Mouse (Mus musculus): ENCODE data around the gene Ankrd63. TPM values are rescaled to one million over a fixed set of nuclear protein-coding genes. Genes with fewer than 3 reads are reported as not detected.

Gene Ankrd63
- not detected for total RNA-seq (2022)

DNA sequence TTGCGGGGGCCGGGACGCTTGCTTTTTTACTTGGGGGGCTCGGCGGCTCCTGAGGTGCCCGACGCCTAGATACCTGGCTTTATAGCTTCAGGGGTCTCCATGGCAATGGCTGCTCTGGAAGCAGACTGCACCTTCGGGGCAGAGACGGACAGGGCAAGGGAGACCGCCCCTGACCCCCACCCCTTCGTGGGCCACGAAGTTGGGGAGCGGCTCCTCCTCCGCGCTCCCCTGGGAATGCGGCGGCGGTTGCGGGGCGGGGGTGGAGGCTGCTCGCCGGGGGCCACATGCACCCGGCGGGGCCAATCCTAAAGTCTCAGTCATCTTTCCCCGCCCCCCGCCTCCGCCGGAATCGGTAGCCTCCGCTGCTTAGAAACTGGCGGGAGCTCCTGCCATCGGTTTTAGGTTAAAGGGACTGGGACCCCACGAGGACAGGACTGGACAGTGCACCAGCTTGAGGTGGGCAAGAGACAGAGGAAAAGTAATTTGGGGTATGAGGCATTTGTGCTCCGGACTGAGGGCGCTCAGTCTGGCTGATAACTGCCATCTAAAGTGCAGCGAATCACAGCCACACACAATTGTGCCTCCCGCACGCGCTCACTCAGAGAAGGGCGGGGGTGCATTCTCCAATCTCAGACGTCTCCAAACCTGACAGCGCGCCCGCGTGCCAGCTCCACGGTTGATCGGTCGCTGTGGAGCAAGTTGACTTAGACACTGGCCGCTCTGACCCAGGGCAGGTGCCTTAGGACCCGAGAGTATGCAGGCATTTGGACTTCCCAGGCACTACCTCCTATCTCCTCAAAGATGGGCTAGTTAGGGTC lies at the start of gene Ankrd63:
Gene Ankrd63, minus strand, starts transcription at position 51 of the 818 bp plus-strand sequence.
- DNase-seq (ENCODE audit: low spot score in 2 of 2): no peak

DNA sequence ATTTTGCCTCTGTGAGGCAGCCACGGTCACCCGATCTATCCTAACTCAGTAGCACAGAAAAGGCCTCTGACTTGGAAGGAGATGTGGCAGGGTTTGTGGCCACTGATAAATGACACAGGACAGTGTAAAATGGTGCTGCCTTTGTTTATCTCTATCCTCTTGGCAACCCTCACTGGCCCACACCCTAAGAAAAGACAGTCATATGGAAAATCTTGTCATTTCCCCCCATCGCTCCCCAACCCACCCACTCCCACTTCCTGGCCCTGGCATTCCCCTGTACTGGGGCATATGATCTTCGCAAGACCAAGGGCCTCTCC lies 49.0 kb upstream of the Ankrd63 start:
- DNase-seq (ENCODE audit: low spot score in 2 of 2): no peak

DNA sequence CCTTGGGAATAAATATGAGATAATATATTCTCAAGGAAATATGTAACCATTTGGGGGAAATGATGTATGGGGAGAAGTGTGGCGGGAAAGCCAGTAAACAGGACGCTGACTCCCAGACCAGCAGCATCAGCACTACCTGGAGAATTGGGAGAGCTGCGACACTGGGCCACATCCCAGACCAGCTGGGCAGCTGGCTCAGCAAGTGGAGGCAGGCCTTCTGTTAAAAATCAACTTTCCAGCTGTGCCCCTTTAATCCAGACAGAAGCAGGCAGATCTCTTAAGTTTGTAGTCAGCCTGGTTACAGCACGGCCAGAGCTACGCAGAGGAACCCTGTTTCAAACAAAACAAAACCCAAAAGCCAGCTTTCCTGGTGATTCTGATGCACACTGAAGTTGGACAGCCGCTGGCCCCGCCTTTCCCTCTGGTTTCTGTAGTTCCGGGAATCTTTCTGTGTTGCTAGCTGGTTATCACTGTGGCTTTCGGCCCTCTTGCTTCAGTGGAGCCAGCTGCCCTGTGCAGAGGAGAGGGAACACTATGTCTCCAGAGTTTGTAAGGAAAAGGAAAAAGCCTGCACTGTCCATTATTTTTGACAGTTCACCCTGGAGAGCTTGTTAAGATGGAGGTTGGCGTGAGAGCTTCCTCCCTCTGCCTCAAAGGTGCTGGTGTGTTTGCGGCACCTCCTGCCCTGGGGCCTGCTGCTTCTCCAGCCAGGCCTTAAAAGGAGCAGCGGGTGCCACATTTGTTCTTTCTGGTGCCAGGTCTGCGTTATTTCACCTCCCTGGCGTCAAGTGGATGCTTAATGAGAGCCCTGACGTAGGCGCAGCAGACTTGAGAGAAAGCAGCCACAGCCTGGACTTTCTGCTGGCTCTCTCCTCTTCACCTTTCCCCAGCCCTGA lies 48.4 kb upstream of the Ankrd63 start:
- no peak for DNase-seq (ENCODE audit: low spot score in 2 of 2)

DNA sequence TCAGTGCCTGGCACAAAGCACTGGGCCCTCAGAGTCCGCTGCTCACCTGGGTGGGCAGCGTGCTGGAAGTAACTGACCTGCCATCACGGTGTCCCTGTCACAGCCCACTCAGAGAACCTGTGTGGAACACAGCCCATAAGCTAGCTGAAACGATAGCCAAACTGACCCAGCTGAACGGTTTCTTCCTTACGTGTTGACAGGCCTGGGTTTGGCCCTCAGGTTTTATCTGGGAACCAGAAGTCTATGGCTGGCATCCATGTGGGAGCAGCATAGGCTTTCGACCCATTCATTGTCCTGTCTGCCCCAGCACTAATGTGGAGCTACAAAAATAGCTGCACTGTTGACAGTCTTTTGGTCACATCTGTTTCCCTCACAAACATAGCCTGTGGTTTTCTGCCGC lies 46.7 kb upstream of the Ankrd63 start:
- DNase-seq (ENCODE audit: low spot score in 2 of 2): no peak

DNA sequence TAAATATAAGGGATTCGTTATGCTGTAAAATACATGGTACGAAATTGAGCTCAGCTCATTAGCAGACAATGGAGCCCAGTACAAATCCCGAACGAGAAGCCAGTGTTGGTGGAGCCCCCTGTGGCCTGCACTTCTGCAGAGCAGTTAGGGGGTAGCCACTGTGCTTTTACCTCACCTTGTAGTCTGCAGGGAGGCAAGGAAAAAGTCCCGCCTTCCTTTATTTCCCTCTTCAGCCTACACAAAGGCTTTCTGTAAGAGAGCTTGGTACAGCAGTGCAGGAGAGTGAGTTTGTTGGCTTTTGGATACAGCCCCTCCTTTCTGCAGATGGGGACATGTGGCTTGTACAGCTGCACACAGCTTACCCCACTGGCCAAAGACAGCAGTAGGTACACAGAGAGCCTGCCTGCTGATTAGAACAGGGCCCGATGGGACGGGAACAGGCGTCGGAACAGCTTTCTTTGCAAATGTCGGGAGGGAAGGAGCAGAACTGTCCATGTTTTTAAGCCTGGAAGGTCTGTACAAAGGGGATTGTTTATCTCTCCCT lies 45.6 kb upstream of the Ankrd63 start:
- DNase-seq (ENCODE audit: low spot score in 2 of 2): no peak

DNA sequence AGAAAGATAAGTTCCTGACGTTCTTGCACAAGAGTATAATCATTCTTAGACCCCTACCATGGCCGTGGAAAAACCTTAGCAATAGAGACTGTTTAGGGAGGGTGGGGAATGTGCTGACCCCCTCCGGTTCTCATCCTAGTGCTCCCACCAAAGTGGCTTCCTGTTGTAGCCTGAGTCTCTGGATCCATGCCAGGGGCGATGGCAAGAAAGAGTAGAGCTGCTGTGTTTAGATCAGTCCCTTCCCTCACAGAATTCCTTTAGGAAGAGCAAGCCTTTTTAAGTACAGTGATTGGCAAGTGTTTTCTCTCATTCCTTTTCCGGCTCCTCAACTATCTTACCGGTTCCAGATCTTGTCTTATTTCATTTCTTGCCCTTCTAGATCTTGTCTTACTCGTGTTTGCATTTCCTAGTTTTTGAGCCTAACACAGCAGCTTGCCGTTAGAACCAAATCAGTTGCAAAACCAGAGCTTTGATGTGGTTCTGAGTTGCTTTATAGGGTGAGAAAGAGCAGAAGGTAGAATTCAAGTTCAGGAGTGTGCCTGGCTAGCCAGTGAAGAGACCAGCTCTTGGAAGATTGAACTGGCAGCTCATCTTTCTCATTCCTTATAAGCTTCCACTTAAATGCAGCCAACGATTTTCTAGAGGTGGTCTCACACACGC lies 43.7 kb upstream of the Ankrd63 start:
- DNase-seq (ENCODE audit: low spot score in 2 of 2): no peak

DNA sequence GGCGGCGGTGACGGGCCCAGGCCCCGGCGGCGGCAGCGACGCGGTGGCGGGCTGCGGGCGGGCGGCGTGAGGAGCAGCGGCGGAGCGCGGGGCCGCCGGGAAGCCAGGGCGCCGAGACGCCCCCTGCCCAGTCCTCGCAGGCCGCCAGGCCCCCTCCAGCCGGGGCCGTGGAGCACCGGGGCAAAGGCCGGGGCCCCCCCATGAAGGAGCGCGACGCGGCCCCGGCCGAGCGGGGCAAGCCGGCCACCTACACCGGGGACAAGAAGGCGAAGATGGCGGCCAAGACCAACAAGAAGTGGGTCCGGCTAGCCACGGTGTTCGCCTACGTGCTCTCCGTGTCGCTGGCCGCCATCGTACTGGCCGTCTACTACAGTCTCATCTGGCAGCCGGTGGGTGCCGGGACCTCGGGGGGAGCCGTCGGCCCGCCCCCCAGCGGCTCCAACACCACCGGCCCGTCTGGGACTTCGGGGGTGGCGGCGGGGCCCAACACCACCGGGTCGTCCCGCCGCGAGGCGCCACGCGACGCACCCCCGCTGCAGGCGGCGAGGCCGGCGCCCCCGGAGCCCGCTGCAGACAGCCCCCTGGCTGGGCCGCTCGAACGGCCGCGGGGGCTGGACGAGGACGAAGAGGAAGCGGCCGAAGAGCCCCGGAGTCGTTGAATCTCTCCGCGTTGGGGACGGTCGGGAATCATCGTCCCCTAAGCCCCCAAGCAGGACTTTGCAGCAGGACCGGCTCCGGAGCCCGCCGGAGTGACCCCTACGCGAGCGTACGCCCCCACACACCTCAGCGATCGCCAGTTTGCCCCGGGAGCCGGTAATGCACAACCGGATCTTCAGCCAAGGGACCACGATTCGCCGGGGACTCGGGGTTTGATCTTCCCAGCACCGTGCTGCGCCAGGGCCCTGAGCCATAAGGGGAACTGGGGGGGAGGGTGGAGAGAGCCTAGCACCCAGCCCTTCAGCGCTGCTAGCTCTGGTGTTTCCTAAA lies 42.4 kb upstream of the Ankrd63 start:
- DNase-seq (ENCODE audit: low spot score in 2 of 2): no peak

DNA sequence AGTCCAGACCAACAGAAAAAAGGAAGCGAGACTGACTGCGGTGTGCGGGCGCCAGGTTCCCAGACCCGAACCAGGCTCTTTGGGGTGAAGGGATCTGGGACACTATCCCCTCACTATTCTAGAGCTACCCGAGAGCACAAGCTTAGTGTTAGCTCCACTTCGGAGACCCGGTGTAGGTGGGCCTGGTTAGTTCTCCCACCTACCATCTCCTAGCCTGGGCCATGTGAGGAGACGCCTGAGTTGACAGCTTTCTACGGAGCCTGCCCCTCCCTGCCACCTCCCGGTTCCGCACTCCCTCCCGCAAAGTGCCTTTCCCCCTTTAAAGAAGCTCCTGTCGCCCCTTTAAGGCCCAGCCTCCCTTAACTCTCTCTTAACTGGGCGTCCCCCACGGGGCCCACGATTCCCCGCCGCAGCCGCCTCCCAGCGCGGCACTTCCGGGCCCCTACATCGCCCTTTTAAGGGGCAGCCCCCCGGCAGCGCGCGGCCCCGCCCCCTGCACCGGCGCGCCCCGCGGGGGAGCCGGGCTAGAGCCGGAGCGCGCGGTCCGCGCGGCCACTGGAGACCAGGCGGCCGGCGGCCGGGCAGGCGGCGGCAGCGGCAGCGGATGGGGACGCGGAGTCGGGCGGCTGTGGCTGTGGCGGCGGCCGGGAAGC lies 41.6 kb upstream of the Ankrd63 start, which contains the start of gene Inafm2:
Gene Inafm2, plus strand, starts transcription at position 527 of the 653 bp plus-strand sequence.
- peak; percentile 78 to 88 for DNase-seq (ENCODE audit: low spot score in 2 of 2)

DNA sequence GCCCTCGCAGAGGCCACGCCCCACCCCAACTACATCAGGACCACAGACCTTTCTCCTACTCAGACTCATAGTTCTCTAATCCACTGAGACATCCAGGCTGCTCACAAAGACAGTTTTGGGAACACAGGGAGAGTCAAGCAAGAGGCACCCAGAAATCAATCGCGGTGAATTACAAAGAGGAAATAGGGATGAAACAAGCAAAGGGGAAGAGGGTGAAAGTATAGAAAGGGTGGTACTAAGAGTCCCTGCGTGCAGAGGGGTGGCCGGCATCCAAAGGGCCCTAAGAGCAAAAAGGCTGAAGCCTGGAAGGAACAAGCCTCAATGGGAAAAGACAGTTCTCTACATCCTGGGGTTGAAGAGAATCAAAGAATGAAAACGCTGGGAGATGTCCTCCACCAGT lies 40.9 kb upstream of the Ankrd63 start:
- DNase-seq (ENCODE audit: low spot score in 2 of 2): no peak

DNA sequence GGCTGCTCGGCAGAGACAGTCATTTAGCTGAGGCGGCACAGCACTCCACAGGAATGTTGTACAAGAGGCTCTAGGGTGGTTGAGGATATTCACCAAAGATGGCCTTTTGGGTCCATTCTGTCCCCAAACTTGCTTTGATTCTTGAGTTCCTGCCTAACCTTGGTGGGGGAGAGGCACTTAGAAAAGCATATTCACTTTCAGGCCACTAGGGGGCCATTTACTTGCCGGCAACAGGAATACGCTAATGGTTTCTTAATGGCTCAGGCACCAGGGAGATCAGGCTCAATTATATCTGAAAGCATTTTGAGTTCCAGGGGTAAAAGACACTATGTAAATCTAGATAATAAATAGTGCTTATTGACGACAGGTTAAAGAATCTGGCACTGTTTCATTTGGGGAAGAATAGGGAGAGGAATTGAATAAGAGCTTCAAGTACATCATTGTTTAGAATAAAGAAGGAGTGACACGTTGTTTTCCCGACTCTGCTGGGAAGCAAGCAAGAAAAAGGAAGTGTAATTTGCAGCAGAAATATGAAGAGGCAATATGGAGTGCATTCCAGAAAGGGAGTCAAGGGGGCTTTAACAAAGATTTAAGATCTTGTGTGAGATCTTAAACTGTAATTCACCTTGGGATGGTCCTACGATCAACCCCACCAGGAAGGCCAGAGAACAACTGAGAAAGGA lies 39.6 kb upstream of the Ankrd63 start:
- no peak for DNase-seq (ENCODE audit: low spot score in 2 of 2)

DNA sequence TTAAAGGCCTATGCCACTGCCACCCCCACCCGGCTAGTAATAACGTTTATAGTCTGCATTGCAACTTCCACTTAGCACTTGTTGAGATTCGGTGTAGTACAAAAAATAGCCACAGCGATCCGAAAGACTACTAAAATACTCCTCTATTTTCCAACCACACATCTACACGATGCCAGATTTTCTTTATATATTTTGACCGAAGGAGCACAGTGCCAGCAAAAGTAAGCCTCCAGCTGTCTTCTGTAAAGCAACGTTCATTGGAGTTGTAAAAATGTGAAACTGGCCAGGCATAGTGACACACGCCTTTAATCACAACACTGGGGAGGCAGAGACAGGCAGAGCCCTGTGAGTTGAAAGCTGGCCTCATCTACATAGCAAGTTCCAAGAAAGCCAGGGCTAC lies 37.4 kb upstream of the Ankrd63 start:
- no peak for DNase-seq (ENCODE audit: low spot score in 2 of 2)

DNA sequence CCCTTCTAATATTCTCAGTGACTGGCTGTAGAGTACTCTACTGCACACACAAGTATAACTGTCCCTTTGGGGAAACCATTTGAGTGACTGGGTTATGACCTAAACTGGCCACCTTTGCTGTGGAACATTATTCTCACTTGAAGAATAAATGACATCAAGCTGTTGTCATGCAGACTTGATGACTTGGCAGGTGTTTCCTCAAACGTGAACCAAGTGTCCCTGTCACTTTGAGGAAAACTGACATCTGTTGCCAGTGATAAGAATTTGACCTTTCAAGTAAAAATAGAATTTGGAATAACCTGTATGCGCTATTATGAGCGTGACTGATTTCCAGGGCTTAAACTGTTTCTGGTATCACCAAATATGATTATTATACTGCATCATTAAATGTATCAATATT lies 36.6 kb upstream of the Ankrd63 start:
- DNase-seq (ENCODE audit: low spot score in 2 of 2): no peak

DNA sequence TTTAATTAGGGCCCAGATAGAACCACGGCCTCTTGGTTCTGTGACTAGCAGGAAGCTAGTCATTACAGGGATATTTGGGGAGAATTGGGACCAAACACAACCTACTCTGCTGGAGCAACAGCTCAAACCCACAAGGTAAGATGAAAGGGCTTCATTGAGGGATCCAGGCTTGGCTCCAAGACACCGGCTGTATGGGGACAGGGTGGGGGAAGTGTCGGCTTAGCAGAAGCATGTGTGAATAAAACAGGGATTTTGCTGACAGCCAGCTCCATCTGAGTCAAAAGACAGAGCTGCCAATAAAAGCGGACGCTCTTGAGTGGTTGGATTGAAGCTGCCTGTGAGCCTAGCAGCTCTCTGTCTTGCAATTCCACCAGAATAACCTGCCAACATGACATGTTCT lies 29.6 kb upstream of the Ankrd63 start:
- no peak for DNase-seq (ENCODE audit: low spot score in 2 of 2)

DNA sequence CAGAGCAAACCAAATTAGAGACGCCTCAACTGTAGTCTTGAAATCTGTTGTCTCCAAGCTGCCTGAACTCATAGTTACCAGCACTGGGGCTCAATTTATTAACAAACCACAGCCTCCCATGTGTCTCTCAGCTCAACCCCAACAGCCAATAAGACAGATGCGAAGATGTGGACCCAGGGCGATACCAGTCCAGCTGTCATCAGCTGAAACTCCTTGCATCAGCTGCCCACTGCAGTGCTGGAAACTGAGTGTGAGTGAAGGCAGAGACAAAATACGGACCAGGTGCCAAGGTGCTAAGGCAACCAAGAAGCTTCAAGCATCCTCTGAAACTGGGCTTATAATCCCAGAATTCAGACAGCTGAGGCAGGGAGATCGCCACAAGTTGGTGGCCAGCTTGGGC lies 28.2 kb upstream of the Ankrd63 start:
- no peak for DNase-seq (ENCODE audit: low spot score in 2 of 2)

DNA sequence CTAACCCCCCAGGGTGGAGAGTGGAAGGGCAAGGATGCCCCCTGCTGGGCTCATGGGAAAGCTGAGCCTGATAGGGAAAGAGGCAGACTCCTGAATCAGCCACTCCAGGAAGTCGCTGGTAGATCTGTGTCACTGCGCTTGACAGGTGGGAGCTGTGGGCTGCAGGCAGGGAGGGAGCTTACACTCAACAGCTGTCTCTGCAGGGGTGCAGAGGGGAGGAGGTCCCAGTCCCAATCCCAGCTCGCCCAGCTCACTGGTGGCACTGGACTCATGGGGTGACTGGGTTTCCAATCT lies 26.8 kb upstream of the Ankrd63 start:
- peak; percentile 37 to 59 for DNase-seq (ENCODE audit: low spot score in 2 of 2)

DNA sequence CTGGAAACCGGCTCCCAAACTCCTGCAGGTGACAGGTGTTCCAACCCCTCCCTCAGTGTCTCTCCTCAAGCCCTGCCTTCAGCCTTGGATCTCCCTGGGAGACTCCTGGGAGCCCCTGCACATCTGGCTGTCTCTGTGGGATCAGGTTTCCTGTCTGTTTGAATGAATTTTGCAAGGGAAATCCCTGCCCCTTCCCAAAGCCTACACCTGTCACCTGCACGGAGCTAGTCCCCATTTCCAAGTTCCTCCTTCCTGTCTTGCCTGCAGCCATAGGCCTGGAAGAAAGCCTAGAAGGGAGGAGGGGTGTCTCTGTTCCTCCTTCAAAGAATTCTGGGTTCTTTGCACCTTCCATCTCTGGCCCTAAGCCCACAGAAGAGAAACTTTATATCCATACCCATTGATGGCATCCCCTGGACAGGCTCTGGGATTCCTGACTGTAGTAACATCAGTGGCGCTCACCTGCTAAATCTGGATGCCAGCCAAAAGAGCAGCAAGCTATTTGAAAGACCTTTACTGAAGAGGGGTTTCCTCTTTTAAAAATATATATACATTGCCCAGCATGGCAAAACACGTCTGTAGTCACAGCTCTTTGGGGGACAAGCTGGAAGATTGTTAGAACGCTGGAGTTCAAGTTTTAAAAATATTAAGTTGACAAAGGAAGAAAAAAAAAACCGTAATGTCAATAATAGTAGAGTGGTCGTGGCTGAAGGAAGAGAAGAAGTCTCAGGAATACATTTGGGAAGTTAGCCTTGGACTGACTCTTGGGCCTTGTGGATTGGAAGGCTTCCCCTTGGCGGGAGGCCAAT lies 26.3 kb upstream of the Ankrd63 start:
- DNase-seq (ENCODE audit: low spot score in 2 of 2): no peak

DNA sequence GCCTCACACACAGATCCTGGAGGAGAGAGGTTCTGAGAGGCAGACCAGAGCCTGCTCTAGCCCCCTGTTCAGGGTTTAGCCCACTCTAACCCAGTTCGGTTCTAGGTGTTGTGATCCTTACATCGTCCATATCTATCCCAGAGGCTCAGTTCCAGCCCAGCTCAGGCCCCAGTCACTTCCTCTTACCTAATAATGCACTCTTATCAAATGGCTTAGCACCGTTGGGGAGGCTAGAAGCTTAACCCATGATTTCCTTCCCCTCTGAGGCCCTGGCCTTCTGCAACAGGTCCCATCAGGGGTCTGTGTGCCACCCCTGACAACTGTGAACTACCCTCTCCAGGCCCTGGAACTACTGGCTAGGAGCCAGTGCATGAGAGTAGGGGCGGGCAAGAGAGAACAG lies 25.4 kb upstream of the Ankrd63 start:
- DNase-seq (ENCODE audit: low spot score in 2 of 2): no peak

DNA sequence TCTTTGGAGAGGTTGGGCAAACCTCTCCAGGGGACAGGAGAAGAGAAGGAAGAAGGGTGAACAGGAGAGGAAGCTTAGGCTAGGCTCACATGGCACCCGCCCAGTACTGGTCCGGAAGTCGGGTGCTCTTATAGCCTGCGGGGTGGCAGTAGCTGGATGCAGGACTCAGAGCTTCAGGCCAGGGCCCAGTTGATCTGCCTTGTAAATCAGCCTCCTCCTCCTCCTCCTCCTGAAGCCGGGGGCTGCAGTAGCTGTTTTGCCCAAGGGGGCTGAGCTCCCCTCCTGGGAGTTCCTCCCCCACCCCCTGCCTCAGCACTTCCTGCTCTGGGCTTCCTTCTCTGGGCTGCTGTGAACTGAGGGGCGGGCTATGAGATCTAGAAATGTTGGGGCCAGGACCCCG lies 24.6 kb upstream of the Ankrd63 start, which contains the start of gene Plcb2:
Gene Plcb2, minus strand, starts transcription at position 102 of the 400 bp plus-strand sequence.
- DNase-seq (ENCODE audit: low spot score in 2 of 2): no peak

DNA sequence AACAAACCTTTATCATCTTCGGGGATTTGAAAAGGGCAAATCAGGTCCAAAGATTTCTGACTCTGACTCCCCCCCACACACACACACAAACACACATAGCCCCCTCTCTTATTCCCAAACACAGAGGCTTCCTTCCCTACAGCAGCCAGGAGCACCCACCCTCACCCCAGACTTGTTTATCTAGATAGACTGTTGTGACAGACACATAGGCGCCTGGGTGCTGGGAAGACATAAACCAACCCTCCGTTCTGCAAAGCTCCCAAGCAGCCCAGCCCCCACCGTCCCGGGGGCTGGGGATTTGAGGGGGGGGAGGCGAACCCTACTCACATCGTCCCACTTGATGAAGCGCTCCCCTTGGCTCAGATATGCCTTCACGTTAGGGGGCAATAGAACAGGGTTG lies 24.1 kb upstream of the Ankrd63 start:
- no peak for DNase-seq (ENCODE audit: low spot score in 2 of 2)

Data from gastrocnemius, adult 8-10 months (tissue).